Mouse (Mus musculus) testis, adult 2 months (tissue): ENCODE results near the gene Car7. TPM values are rescaled to one million over a fixed set of nuclear protein-coding genes. Genes with fewer than 3 reads are reported as not detected.

ENCODE experiments used
- H3K27ac ChIP-seq: fragments of 200-500 bp; 2 replicates; pipeline ENCODE4 v1.5.1; 2012; ENCODE audit warnings: low read depth, low read length; ENCODE audit not compliant: control insufficient read depth, insufficient read depth
- H3K27me3 ChIP-seq: fragments of 200-500 bp; 2 replicates; pipeline ENCODE4 v1.6.1; 2012; ENCODE audit warnings: mild to moderate bottlenecking, low read length, moderate library complexity; ENCODE audit not compliant: control insufficient read depth, insufficient read depth
- H3K36me3 ChIP-seq: fragments of 200-500 bp; 2 replicates; pipeline ENCODE4 v1.6.1; 2012; ENCODE audit warnings: mild to moderate bottlenecking, low read length; ENCODE audit not compliant: control insufficient read depth, insufficient read depth
- H3K4me1 ChIP-seq: fragments of 200-500 bp; 2 replicates; pipeline ENCODE4 v1.6.1; 2012; ENCODE audit warnings: low read length; ENCODE audit not compliant: control insufficient read depth, insufficient read depth
- H3K4me3 ChIP-seq: fragments of 200-500 bp; 2 replicates; pipeline ENCODE4 v1.5.1; 2012; ENCODE audit warnings: low read depth, mild to moderate bottlenecking, low read length, moderate library complexity, mixed read lengths; ENCODE audit not compliant: control insufficient read depth
- CTCF ChIP-seq: fragments of 200-500 bp; IDR thresholded peaks from 2 replicates; pipeline ENCODE4 v1.5.1; 2012; ENCODE audit warnings: low read depth, mild to moderate bottlenecking, inconsistent platforms, low read length, moderate library complexity; ENCODE audit not compliant: control insufficient read depth, insufficient read depth, insufficient replicate concordance
- POLR2A ChIP-seq: fragments of 200-500 bp; IDR thresholded peaks from 2 replicates; pipeline ENCODE4 v1.6.1; 2012; ENCODE audit warnings: low read depth, mild to moderate bottlenecking, inconsistent platforms, low read length, moderate library complexity; ENCODE audit not compliant: control insufficient read depth
- polyA plus RNA-seq: library from polyadenylated mRNA; depleted of rRNA; stranded (reverse); fragments of >200 nt; gene quantifications from 2 replicates; pipeline ENCODE4 v1.2.3, GENCODE M21; 2012; rRNA removed

The Car7 gene
- polyA plus RNA-seq, 1 experiment = 7.1 TPM

- Histone ChIP-seq H3K4me3 (peak overlapping the region; percentile 97), H3K27ac (peak overlapping the region; percentile 91), H3K36me3 (no peaks in the 10 kb centered on the region), H3K27me3 (no peaks in the 10 kb centered on the region), H3K4me1 (peaks cover 8% of the 10 kb centered on the region)
- TF ChIP-seq POLR2A (no peak), CTCF (no peak)
These were observed 57.4 kb downstream of the Car7 start for GRCm38 (mm10) chr8:104591856-104592255.

GRCm38 (mm10) chr8:104592566-104592965 lies 58.1 kb downstream of the Car7 start:
- H3K27me3 ChIP-seq = no peaks in the 10 kb centered on the region
- no peak overlapping the region for H3K4me3 ChIP-seq
- H3K36me3 ChIP-seq = no peaks in the 10 kb centered on the region
- TF ChIP-seq CTCF = no peak
- no peak for TF ChIP-seq POLR2A
- peaks cover 8% of the 10 kb centered on the region for H3K4me1 ChIP-seq
- H3K27ac ChIP-seq = no peak overlapping the region

DNA sequence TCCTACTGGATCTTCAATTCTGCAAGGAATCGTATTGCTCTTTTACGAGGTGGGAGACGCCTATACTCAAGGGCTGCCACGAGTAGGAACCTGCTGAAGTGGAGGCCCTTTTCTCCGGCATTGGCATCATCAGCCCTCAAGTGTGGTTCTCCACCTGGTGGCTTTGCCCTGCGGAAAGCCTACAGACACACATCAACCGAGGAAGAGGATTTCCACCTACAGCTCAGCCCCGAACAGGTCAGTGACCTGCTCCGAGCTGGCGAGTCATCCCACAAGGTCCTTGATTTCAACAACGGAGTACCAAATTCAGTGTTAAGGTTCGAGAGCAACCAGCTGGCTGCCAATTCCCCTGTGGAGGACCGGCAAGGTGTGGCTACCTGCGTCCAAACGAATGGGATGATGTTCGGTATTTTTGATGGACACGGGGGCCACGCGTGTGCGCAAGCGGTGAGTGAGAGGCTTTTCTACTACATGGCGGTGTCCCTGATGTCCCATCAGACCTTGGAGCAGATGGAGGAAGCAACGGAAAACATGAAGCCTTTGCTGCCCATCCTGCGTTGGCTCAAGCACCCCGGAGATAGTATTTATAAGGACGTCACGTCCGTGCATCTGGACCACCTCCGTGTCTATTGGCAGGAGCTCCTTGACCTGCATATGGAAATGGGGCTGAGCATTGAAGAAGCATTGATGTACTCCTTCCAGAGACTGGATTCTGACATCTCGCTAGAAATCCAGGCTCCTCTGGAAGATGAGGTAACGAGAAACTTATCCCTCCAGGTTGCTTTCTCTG lies 59.2 kb downstream of the Car7 start:
- H3K4me1 ChIP-seq = peaks cover 8% of the 10 kb centered on the region
- H3K27ac ChIP-seq = no peak overlapping the region
- no peaks in the 10 kb centered on the region for H3K36me3 ChIP-seq
- H3K27me3 ChIP-seq = no peaks in the 10 kb centered on the region
- TF ChIP-seq CTCF = no peak
- TF ChIP-seq POLR2A = no peak
- H3K4me3 ChIP-seq = no peak overlapping the region

- peaks cover 8% of the 10 kb centered on the region for H3K4me1 ChIP-seq
- TF ChIP-seq CTCF (no peak), POLR2A (no peak)
- H3K27ac ChIP-seq = no peak overlapping the region
- no peaks in the 10 kb centered on the region for H3K27me3 ChIP-seq
- no peak overlapping the region for H3K4me3 ChIP-seq
- no peaks in the 10 kb centered on the region for H3K36me3 ChIP-seq
These were observed 60.3 kb downstream of the Car7 start for GRCm38 (mm10) chr8:104594611-104595362.

- Histone ChIP-seq H3K4me3 (no peak overlapping the region), H3K27ac (no peak overlapping the region), H3K36me3 (no peaks in the 10 kb centered on the region), H3K27me3 (no peaks in the 10 kb centered on the region), H3K4me1 (peaks cover 6% of the 10 kb centered on the region)
- no peak for TF ChIP-seq CTCF
- TF ChIP-seq POLR2A = no peak
These were observed 61.5 kb downstream of the Car7 start for GRCm38 (mm10) chr8:104595773-104596536.

DNA sequence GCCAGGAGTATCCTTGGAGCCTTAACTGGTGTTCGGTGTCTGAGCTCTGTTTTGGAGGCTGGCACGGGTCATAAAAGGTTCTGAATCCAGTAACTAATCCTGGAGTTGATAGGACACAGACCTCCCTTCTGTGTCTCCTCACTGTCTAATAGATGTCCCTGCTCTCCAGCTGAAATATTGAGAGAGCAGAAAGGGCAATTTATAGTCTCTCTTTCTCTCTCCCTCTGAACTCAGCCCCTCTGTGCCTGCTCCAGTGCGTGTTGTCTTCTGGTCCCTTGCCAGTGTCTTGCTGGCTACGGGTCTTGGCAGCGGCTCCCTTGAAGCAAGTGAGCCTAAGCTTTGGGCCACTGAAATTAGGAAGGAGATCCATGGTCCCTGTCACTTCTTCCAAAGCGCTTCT lies 63.2 kb downstream of the Car7 start:
- TF ChIP-seq CTCF (no peak), POLR2A (no peak)
- Histone ChIP-seq H3K27ac (no peak overlapping the region), H3K36me3 (no peaks in the 10 kb centered on the region), H3K27me3 (no peaks in the 10 kb centered on the region), H3K4me3 (no peak overlapping the region), H3K4me1 (peaks cover 12% of the 10 kb centered on the region)

- Histone ChIP-seq H3K27ac (no peak overlapping the region), H3K4me1 (peaks cover 18% of the 10 kb centered on the region), H3K4me3 (no peak overlapping the region), H3K36me3 (no peaks in the 10 kb centered on the region), H3K27me3 (no peaks in the 10 kb centered on the region)
- no peak for TF ChIP-seq CTCF
- no peak for TF ChIP-seq POLR2A
These were observed 64.0 kb downstream of the Car7 start for GRCm38 (mm10) chr8:104598496-104598895.

Other genes starting within 250 kb of the Car7 start
- 974 and 1,262 TPM in 2 replicates for gene Cmtm2a, start 241.5 kb upstream of the Car7 start, polyA plus RNA-seq
- gene Gm45711, start 224.6 kb upstream of the Car7 start, polyA plus RNA-seq = 52.5 and 57.0 TPM in 2 replicates
- gene Cmtm1, start 224.5 kb upstream of the Car7 start, polyA plus RNA-seq = 14.7 TPM in 2 replicates
- gene Gm11020, start 213.1 kb upstream of the Car7 start, polyA plus RNA-seq = not detected in 2 replicates
- gene Cmtm2b, start 212.5 kb upstream of the Car7 start, polyA plus RNA-seq = 658 and 900 TPM in 2 replicates
- gene Cmtm3, start 195.3 kb upstream of the Car7 start, polyA plus RNA-seq = 12.9 and 14.9 TPM in 2 replicates
- 2.0 and 2.2 TPM in 2 replicates for gene Cmtm4, start 138.9 kb upstream of the Car7 start, polyA plus RNA-seq
- 61.1 and 64.6 TPM in 2 replicates for gene Dync1li2, start 91.6 kb upstream of the Car7 start, polyA plus RNA-seq
- gene Terb1, start 24.8 kb upstream of the Car7 start, polyA plus RNA-seq = 5.6 and 6.7 TPM in 2 replicates
- gene Nae1, start 52 bp upstream of the Car7 start, polyA plus RNA-seq = 15.9 and 26.0 TPM in 2 replicates
- 1.2 and 1.3 TPM in 2 replicates for gene Pdp2, start 56.8 kb downstream of the Car7 start, polyA plus RNA-seq
- gene Cdh16, start 89.7 kb downstream of the Car7 start, polyA plus RNA-seq = 1.3 TPM in 1 of 2 replicates, not detected in the other
- 0.36 and 0.42 TPM in 2 replicates for gene Rrad, start 96.6 kb downstream of the Car7 start, polyA plus RNA-seq
- 61.8 and 67.2 TPM in 2 replicates for gene Ciao2b, start 107.3 kb downstream of the Car7 start, polyA plus RNA-seq
- gene Ces2a, start 199.3 kb downstream of the Car7 start, polyA plus RNA-seq = 0.05 TPM in 1 of 2 replicates, not detected in the other